Mouse (Mus musculus) liver, adult (tissue): ENCODE measurements around the gene Slc28a2.

Experiments
- GATA4 ChIP-seq: IDR thresholded peaks from 2 replicates; pipeline ENCODE4 v1.6.1; 2014; ENCODE audit warnings: mild to moderate bottlenecking, low read length; ENCODE audit not compliant: insufficient replicate concordance

Slc28a2 gene

GRCm38 (mm10) chr2:122452426-122452825, 26.1 kb downstream of the Slc28a2 start:
- TF ChIP-seq GATA4: no peak

GRCm38 (mm10) chr2:122466901-122467300, 40.6 kb downstream of the Slc28a2 start:
- no peak for TF ChIP-seq GATA4

- TF ChIP-seq GATA4: peak; percentile 7; the same call in 1 of the 2 replicates
Observed at GRCm38 (mm10) chr2:122467351-122468013, 41.2 kb downstream of the Slc28a2 start.

GRCm38 (mm10) chr2:122469221-122469620, 42.9 kb downstream of the Slc28a2 start:
- no peak for TF ChIP-seq GATA4

GRCm38 (mm10) chr2:122476585-122476984, 50.3 kb downstream of the Slc28a2 start:
- TF ChIP-seq GATA4: no peak

GRCm38 (mm10) chr2:122484641-122485040, 58.4 kb downstream of the Slc28a2 start, which contains the start of gene Gm14085:
Gene Gm14085 (plus strand): TSS chr2:122484941.
- no peak for TF ChIP-seq GATA4

GRCm38 (mm10) chr2:122486674-122487073, 60.4 kb downstream of the Slc28a2 start:
- no peak for TF ChIP-seq GATA4
